Mouse (Mus musculus) bone marrow, adult 2 months (tissue): Measurements from ENCODE around the gene Rnft2. TPM values are rescaled to one million over a fixed set of nuclear protein-coding genes. Genes with fewer than 3 reads are reported as not detected.

Experiments
- H3K27ac ChIP-seq: fragments of 200-500 bp; 2 replicates; pipeline ENCODE4 v1.5.1; 2012; ENCODE audit warnings: low read depth, mild to moderate bottlenecking, control low read depth, inconsistent platforms, low read length; ENCODE audit not compliant: control insufficient read depth, poor library complexity, insufficient read depth
- H3K4me1 ChIP-seq: fragments of 200-500 bp; 2 replicates; pipeline ENCODE4 v1.6.1; 2011; ENCODE audit warnings: low read length; ENCODE audit not compliant: control insufficient read depth, insufficient read depth
- H3K4me3 ChIP-seq: fragments of 200-500 bp; replicated peaks from 2 replicates; pipeline ENCODE3; 2011; ENCODE audit warnings: mild to moderate bottlenecking, low read depth, low read length, control low read depth; ENCODE audit not compliant: control insufficient read depth
- CTCF ChIP-seq: fragments of 200-500 bp; IDR thresholded peaks from 2 replicates; pipeline ENCODE4 v1.5.1; 2011; ENCODE audit warnings: low read length, control low read depth; ENCODE audit not compliant: control insufficient read depth, insufficient read depth
- POLR2A ChIP-seq: fragments of 200-500 bp; IDR thresholded peaks from 2 replicates; pipeline ENCODE4 v1.6.1; 2011; ENCODE audit warnings: low read depth, mild to moderate bottlenecking, control low read depth, low read length, borderline replicate concordance; ENCODE audit not compliant: control insufficient read depth
- WGBS: fragments of 180-500 bp; shearing (Covaris S2); methylation state at CpG from one replicate; pipeline ENCODE4 v1.1.7; 2018; 5-methylcytosine and 5-hydroxymethylcytosine counted together
- polyA plus RNA-seq: library from polyadenylated mRNA; stranded (reverse); fragments of >200 nt; gene quantifications from 2 replicates; pipeline ENCODE4 v1.2.4, GENCODE M21; 2011; ENCODE audit warnings: low replicate concordance; ENCODE audit not compliant: missing spikeins, insufficient read depth, insufficient read length

Gene Rnft2
- polyA plus RNA-seq, 1 experiment = not detected

- H3K27ac ChIP-seq = no peak overlapping the region
- no peak for TF ChIP-seq CTCF
- TF ChIP-seq POLR2A = no peak
- 14% methylated on average over 15 of the region's 15 CpGs for WGBS
- H3K4me3 ChIP-seq = peak overlapping the region; percentile 84
- no peaks in the 10 kb centered on the region; the same call in 1 of the 2 replicates for H3K4me1 ChIP-seq
Measured at GRCm38 (mm10) chr5:118245606-118246308, 841 bp upstream of the Rnft2 start.

- 74% methylated on average over 12 of the region's 12 CpGs for WGBS
- Histone ChIP-seq H3K4me1 (no peaks in the 10 kb centered on the region; the same call in 1 of the 2 replicates), H3K4me3 (no peak overlapping the region), H3K27ac (no peak overlapping the region)
- TF ChIP-seq POLR2A (no peak), CTCF (no peak)
Measured at GRCm38 (mm10) chr5:118239671-118240070, 5.2 kb downstream of the Rnft2 start.

DNA sequence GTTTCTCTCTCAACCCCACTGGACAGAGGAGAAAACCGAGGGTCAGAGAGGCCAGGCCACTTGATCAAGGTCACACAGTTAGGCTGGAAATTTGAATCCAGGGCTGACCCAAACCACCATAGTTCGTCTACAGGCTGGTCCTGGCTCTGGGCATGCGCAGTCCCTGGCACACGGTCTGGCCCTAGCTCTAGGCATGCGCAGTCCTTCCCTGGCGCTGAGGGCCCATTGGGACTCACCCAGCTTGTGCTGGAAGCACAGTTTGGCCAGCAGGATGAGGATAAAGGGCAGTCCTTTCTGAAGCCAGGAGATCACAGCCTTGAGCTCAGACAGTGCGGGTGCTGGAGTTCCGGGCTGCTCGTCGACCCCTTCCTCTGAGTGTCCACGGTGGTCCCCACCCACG lies 8.0 kb downstream of the Rnft2 start:
- Histone ChIP-seq H3K4me1 (no peaks in the 10 kb centered on the region), H3K4me3 (no peak overlapping the region), H3K27ac (no peak overlapping the region)
- TF ChIP-seq CTCF = no peak
- TF ChIP-seq POLR2A = no peak
- WGBS = 79% methylated on average over 12 of the region's 12 CpGs

DNA sequence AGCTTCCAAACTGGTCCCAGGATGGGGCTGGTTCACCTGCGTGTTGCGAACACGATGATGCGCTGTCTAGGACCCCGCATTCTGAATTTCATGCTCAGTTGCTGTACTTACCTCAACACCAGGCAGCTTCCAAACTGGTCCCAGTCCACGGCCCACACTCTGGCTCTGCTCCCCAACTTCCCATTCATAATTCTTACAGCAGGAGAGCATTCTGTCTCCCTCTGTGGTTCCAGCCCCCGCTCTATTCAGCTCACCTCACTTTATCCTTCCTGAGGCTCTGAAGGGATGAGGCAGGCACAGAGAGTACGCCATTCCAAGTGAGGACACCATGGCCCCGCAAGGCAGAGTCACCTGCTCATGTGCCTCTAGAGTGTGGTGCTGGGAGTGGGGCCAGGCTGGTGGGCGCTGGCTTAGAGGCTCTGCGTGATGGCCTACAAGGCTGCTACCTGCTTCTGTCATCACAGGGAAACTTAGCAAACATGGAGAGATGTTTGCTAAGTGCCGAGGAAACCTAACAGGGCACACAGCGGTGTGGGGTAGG lies 14.8 kb downstream of the Rnft2 start:
- no peak overlapping the region for H3K4me3 ChIP-seq
- TF ChIP-seq POLR2A = no peak
- TF ChIP-seq CTCF = no peak
- 87% methylated on average over 13 of the region's 13 CpGs for WGBS
- no peak overlapping the region for H3K27ac ChIP-seq
- H3K4me1 ChIP-seq = no peaks in the 10 kb centered on the region

DNA sequence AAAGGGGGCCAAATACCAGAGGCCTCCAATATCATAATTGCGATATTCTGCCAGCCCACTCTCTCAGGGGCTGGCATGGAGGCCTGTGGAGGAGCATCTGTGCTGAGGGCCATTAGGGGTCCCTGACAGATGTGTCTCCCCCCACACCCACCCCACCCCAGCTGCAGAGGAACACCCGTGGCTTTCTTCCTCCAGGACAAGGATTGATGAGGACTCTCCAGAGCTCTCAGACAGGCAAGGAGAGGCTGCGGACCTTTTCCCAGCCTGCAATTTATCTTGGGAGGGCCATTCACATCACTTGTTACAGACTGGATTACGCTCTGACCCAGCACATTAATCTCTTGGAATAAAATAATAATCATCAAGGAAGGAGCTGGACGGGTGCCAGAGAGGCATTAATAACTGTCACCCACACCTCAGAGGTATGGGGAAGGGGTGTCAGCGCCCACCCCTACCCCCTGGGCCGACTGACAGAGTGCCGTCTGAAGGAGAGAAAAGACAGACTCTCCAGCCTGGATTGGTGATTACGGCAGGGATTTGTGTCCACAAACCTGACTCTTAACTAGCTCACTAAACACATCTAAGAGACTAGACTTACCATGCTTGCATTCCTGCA lies 21.7 kb downstream of the Rnft2 start:
- 66% methylated on average over 9 of the region's 9 CpGs for whole genome bisulfite sequencing
- H3K4me1 ChIP-seq = no peaks in the 10 kb centered on the region
- TF ChIP-seq CTCF = no peak
- no peak for TF ChIP-seq POLR2A
- H3K27ac ChIP-seq = no peak overlapping the region
- H3K4me3 ChIP-seq = no peak overlapping the region

GRCm38 (mm10) chr5:118217410-118217809 lies 27.5 kb downstream of the Rnft2 start:
- no peak for TF ChIP-seq POLR2A
- TF ChIP-seq CTCF = no peak
- Histone ChIP-seq H3K4me1 (no peaks in the 10 kb centered on the region), H3K27ac (no peak overlapping the region), H3K4me3 (no peak overlapping the region)
- WGBS = 72% methylated on average over 6 of the region's 6 CpGs

DNA sequence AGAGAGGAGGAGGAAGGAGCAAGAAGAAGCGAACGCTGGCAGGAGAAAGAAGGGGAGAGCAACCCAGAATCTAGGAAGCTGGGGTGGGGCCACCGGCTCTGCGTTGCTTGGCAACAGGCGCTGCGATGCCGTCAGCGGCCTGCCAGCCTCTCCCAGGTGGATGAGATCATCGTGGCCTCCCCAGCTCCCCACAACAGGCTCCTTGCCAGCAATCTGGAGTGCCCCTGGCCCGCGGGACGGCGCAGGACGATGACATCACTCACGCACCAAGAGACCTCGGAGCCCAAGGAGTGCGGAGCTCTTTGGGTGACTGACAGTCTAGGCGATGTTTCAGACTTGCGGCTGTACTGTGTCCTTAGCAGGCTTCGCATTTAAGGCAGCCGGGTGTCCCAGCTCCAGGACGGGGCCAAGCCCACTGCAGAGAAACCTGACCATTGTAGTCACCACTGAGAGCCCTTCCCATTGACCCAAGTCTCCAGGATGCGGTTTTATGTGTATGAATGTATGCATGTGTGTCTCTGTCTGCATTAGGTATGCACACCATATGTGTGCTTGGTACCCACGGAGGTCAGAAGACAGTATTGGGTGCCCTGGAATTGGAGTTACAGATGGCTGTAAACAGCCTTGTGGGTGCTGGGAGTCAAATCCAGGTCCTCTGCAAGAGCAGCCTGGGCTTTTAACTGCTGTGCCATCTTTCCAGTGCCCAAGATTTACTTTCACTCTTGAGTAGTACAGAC lies 30.3 kb downstream of the Rnft2 start:
- no peaks in the 10 kb centered on the region for H3K4me1 ChIP-seq
- no peak overlapping the region for H3K27ac ChIP-seq
- TF ChIP-seq POLR2A = no peak
- no peak for TF ChIP-seq CTCF
- WGBS = 12% methylated on average over 24 of the region's 24 CpGs
- H3K4me3 ChIP-seq = no peak overlapping the region

- Histone ChIP-seq H3K27ac (no peak overlapping the region), H3K4me3 (no peak overlapping the region), H3K4me1 (no peaks in the 10 kb centered on the region)
- 35% methylated on average over 5 of the region's 5 CpGs for WGBS
- no peak for TF ChIP-seq CTCF
- TF ChIP-seq POLR2A = no peak
Measured at GRCm38 (mm10) chr5:118214012-118214411, 30.9 kb downstream of the Rnft2 start.
